ENCODE assay signal across 29 mouse cellular contexts in genomic region chr11:53304044-53304840, GRCm38 (mm10). TPM values are rescaled to one million over a fixed set of nuclear protein-coding genes. Genes with fewer than 3 reads are reported as not detected.
DNase-seq lines count a peak whose midpoint lies in the region; ATAC-seq and TF ChIP-seq lines count a peak whose summit lies in the region.
"Had no signal": no experiment of that assay in that cellular context is flagged by ENCODE, and none has a peak within 500 bp of the region (broad histone marks: within the 10 kb centered on the region; RNA-seq: fewer than 3 reads in every experiment).

No protein-coding gene starts in this region.

- no peaks in the 10 kb centered on the region for H3K27me3 ChIP-seq in liver, adult 2 months (ENCODE audit: control insufficient read depth, insufficient read depth, low read length)
- H3K27me3 ChIP-seq in liver, embryonic 11.5 days (replicated peaks; ENCODE audit: control insufficient read depth, insufficient read depth, low read length), result no peaks in the 10 kb centered on the region
- no peaks in the 10 kb centered on the region for H3K27me3 ChIP-seq in ES-Bruce4 (ENCODE audit: control insufficient read depth, insufficient read depth, low read length, poor library complexity, severe bottlenecking)
- H3K27me3 ChIP-seq: embryonic facial prominence, embryonic 15.5 days; forebrain, embryonic 12.5 days; hindbrain, embryonic 13.5 days; lung, embryonic 15.5 days; neural tube, embryonic 12.5 days had no signal

- TF ChIP-seq CTCF in liver, adult 2 months (IDR thresholded peaks at IDR 0.05; ENCODE audit: low read depth, low read length), result no peak
- no peak for TF ChIP-seq CTCF in ES-Bruce4 (IDR thresholded peaks at IDR 0.05; ENCODE audit: low read depth, low read length)

- 65% methylated on average over 14 of the region's 14 CpGs for WGBS in liver, adult 2 months
- WGBS in liver, embryonic 11.5 days, result 87% methylated on average over 14 of the region's 14 CpGs

- no peaks in the 10 kb centered on the region for H3K9me3 ChIP-seq in liver, embryonic 11.5 days (ENCODE audit: control insufficient read depth, low read length)
- no peaks in the 10 kb centered on the region for H3K9me3 ChIP-seq in ES-Bruce4 (replicated peaks; ENCODE audit: control insufficient read depth, insufficient read depth, low read length, poor library complexity, severe bottlenecking)
- H3K9me3 ChIP-seq: embryonic facial prominence, embryonic 10.5 days; embryonic facial prominence, embryonic 15.5 days; forebrain, embryonic 12.5 days; G1E; hindbrain, embryonic 13.5 days; lung, embryonic 15.5 days; midbrain, embryonic 10.5 days; neural tube, embryonic 12.5 days had no signal

- no peak for ATAC-seq in liver, embryonic 11.5 days (replicated peaks; ENCODE audit: low FRiP score)
- ATAC-seq: activated CD4-positive, CD25-positive, alpha-beta regulatory T cell, adult 4 months; intestine, postnatal 0 days had no signal

- no peak overlapping the region for H3K9ac ChIP-seq in liver, adult 2 months (ENCODE audit: low read depth, low read length)
- no peak overlapping the region for H3K9ac ChIP-seq in liver, embryonic 11.5 days (ENCODE audit: low read depth, low read length)
- H3K9ac ChIP-seq in ES-Bruce4 (ENCODE audit: low read depth, poor library complexity, severe bottlenecking), result no peak overlapping the region
- H3K9ac ChIP-seq: embryonic facial prominence, embryonic 15.5 days; forebrain, embryonic 12.5 days; hindbrain, embryonic 13.5 days; lung, embryonic 15.5 days; neural tube, embryonic 12.5 days had no signal

- peaks cover 22% of the 10 kb centered on the region for H3K4me1 ChIP-seq in liver, adult 2 months (ENCODE audit: control insufficient read depth, insufficient read depth, low read length)
- H3K4me1 ChIP-seq in liver, embryonic 11.5 days (replicated peaks; ENCODE audit: control insufficient read depth, insufficient read depth, low read length), result peaks cover 10% of the 10 kb centered on the region; the same call in 1 of the 2 replicates
- no peaks in the 10 kb centered on the region for H3K4me1 ChIP-seq in ES-Bruce4 (ENCODE audit: control insufficient read depth, insufficient read depth, low read length)

- H3K4me2 ChIP-seq in liver, embryonic 11.5 days, result no peak overlapping the region
- H3K4me2 ChIP-seq: embryonic facial prominence, embryonic 15.5 days; forebrain, embryonic 12.5 days; heart, embryonic 11.5 days; hindbrain, embryonic 13.5 days; lung, embryonic 15.5 days; neural tube, embryonic 12.5 days had no signal

- no peak for TF ChIP-seq EP300 in ES-Bruce4 (IDR thresholded peaks at IDR 0.05; ENCODE audit: insufficient read depth, low read depth, low read length)

- H3K79me2 ChIP-seq in liver, adult 2 months (ENCODE audit: control insufficient read depth, insufficient read depth, low read length), result no peaks in the 10 kb centered on the region; the same call in 1 of the 2 replicates

- H3K36me3 ChIP-seq in liver, adult 2 months (ENCODE audit: control insufficient read depth, insufficient read depth, low read length), result no peaks in the 10 kb centered on the region
- H3K36me3 ChIP-seq in liver, embryonic 11.5 days (ENCODE audit: control insufficient read depth, insufficient read depth, low read length), result no peaks in the 10 kb centered on the region
- no peaks in the 10 kb centered on the region for H3K36me3 ChIP-seq in ES-Bruce4 (ENCODE audit: control insufficient read depth, insufficient read depth, low read length, poor library complexity, severe bottlenecking)
- H3K36me3 ChIP-seq: embryonic facial prominence, embryonic 10.5 days; embryonic facial prominence, embryonic 15.5 days; forebrain, embryonic 12.5 days; G1E; hindbrain, embryonic 13.5 days; lung, embryonic 15.5 days; midbrain, embryonic 10.5 days; neural tube, embryonic 12.5 days had no signal

- no peak overlapping the region for H3K4me3 ChIP-seq in liver, adult 2 months (ENCODE audit: insufficient read depth, low read depth, low read length)
- no peak overlapping the region for H3K4me3 ChIP-seq in liver, embryonic 11.5 days (ENCODE audit: low read depth, low read length)
- H3K4me3 ChIP-seq in ES-Bruce4 (ENCODE audit: low read depth, low read length), result no peak overlapping the region
- H3K4me3 ChIP-seq: embryonic facial prominence, embryonic 10.5 days; embryonic facial prominence, embryonic 15.5 days; forebrain, embryonic 12.5 days; hindbrain, embryonic 13.5 days; lung, embryonic 15.5 days; midbrain, embryonic 10.5 days; myocyte; neural tube, embryonic 12.5 days had no signal

- peak; percentile 82 for DNase-seq in liver, adult 2 months (ENCODE audit: extremely low read depth, low read depth, low spot score)
- no peak for DNase-seq in liver, embryonic 11.5 days (ENCODE audit: low spot score)
- DNase-seq in R1 (ENCODE audit: low read depth, low spot score), result peak; percentile 78
- DNase-seq in adrenal gland, adult 8-10 months, result no peak
- DNase-seq in gastrocnemius, postnatal 25 days, result no peak
- no peak for DNase-seq in cerebellum, postnatal 25 days
- DNase-seq: adrenal gland, adult 2 months; cerebellum, adult 2 months; cerebellum, postnatal 14 days; gastrocnemius, postnatal 10 days; heart, adult 18-20 months; heart, postnatal 4 days; kidney, adult 9 months; kidney, postnatal 14 days; liver; right cerebral cortex, postnatal 4 days had no signal

- TF ChIP-seq POLR2A in liver, adult 2 months (IDR thresholded peaks at IDR 0.05; ENCODE audit: extremely low read depth, insufficient read depth, low read length), result no peak
- TF ChIP-seq POLR2A in ES-Bruce4 (IDR thresholded peaks at IDR 0.05; ENCODE audit: insufficient read depth, low read length), result no peak

- H3K27ac ChIP-seq in liver, adult 2 months (replicated peaks; ENCODE audit: insufficient read depth, low read depth, low read length), result peak overlapping the region; percentile 17; the same call in 1 of the 2 replicates
- H3K27ac ChIP-seq in liver, embryonic 11.5 days (ENCODE audit: low read depth, low read length), result no peak overlapping the region
- H3K27ac ChIP-seq in ES-Bruce4 (ENCODE audit: insufficient read depth, low read length), result peak overlapping the region; percentile 31; the same call in 1 of the 2 replicates
- H3K27ac ChIP-seq: embryonic facial prominence, embryonic 10.5 days; embryonic facial prominence, embryonic 15.5 days; forebrain, embryonic 12.5 days; hindbrain, embryonic 13.5 days; lung, embryonic 15.5 days; midbrain, embryonic 10.5 days; neural tube, embryonic 12.5 days had no signal

RNA-seq across cellular contexts. Expression of gene Hspa4, which starts 4.0 kb away (rescaled TPM):
- total RNA-seq in liver, adult 2 months (2014; rRNA removed), result 44.6 and 55.9 TPM in 2 replicates
- polyA plus RNA-seq in liver, adult 2 months (2012; rRNA removed), result 16.6 and 17.9 TPM in 2 replicates
- polyA plus RNA-seq in liver, embryonic 11.5 days (2014; fragmentation: Nextera tagmentation; extraction: Ambion mirVana), result 154 and 166 TPM in 2 replicates
- 545 and 634 TPM in 2 replicates for polyA plus RNA-seq in ES-Bruce4 (2011; ENCODE audit: insufficient read depth, insufficient read length, low read depth, missing spikeins)
- 100 to 1,000 TPM; 164 to 203 (median 190) TPM for total RNA-seq in adrenal gland, adult 8-10 months (2022)
- 10 to 100 TPM; 86.5 to 89.0 TPM for total RNA-seq in gastrocnemius, postnatal 25 days (2021)

RNA-seq across cellular contexts. Expression of gene Zcchc10, which starts 20.2 kb away (rescaled TPM):
- 0.37 and 0.74 TPM in 2 replicates for total RNA-seq in liver, adult 2 months (2014; rRNA removed)
- 1.8 and 2.5 TPM in 2 replicates for polyA plus RNA-seq in liver, adult 2 months (2012; rRNA removed)
- 36.7 and 37.9 TPM in 2 replicates for polyA plus RNA-seq in liver, embryonic 11.5 days (2014; fragmentation: Nextera tagmentation; extraction: Ambion mirVana)
- 30.7 and 30.8 TPM in 2 replicates for polyA plus RNA-seq in ES-Bruce4 (2011; ENCODE audit: insufficient read depth, insufficient read length, low read depth, missing spikeins)
- 10 to 100 TPM; 10.7 to 14.9 (median 12.4) TPM for total RNA-seq in adrenal gland, adult 8-10 months (2022)
- 10 to 100 TPM in 1 of 2 experiments, 1 to 10 TPM in 1; 7.8 to 10.1 TPM for total RNA-seq in gastrocnemius, postnatal 25 days (2021)

RNA-seq across cellular contexts. Expression of gene Aff4, which starts 46.4 kb away (rescaled TPM):
- 32.1 and 40.3 TPM in 2 replicates for total RNA-seq in liver, adult 2 months (2014; rRNA removed)
- polyA plus RNA-seq in liver, adult 2 months (2012; rRNA removed), result 7.3 and 8.1 TPM in 2 replicates
- 16.5 and 17.3 TPM in 2 replicates for polyA plus RNA-seq in liver, embryonic 11.5 days (2014; fragmentation: Nextera tagmentation; extraction: Ambion mirVana)
- 298 and 314 TPM in 2 replicates for polyA plus RNA-seq in ES-Bruce4 (2011; ENCODE audit: insufficient read depth, insufficient read length, low read depth, missing spikeins)
- total RNA-seq in adrenal gland, adult 8-10 months (2022), result 100 to 1,000 TPM; 141 to 221 (median 184) TPM
- 10 to 100 TPM; 76.4 to 89.1 TPM for total RNA-seq in gastrocnemius, postnatal 25 days (2021)

Comparison
In these comparisons a context has a peak if more than half of its experiments do, and no peak if none do; other contexts are left out.
1. DNase-seq: peak in liver, adult 2 months (single experiment) and R1 (single experiment); none in liver, embryonic 11.5 days (single experiment), adrenal gland, adult 8-10 months (single experiment), gastrocnemius, postnatal 25 days (single experiment) and cerebellum, postnatal 25 days (0 of 2).